Mouse (Mus musculus): Measurements from ENCODE around the gene Tm6sf2. TPM values are rescaled to one million over a fixed set of nuclear protein-coding genes. Genes with fewer than 3 reads are reported as not detected.

Tm6sf2 gene
- 1.3 and 2.1 TPM in 2 replicates for polyA plus RNA-seq (2014; fragmentation: Nextera tagmentation; extraction: Ambion mirVana)

- no peaks in the 10 kb centered on the region for H3K4me1 ChIP-seq (ENCODE audit: control insufficient read depth, insufficient read depth, low read length)
- H3K36me3 ChIP-seq (ENCODE audit: control insufficient read depth, insufficient read depth, low read length), result peaks cover 35% of the 10 kb centered on the region
- no peak within 1 kb of the TSS for H3K9ac ChIP-seq (replicated peaks; ENCODE audit: low read depth, low read length)
- no peak within 1 kb of the TSS for H3K4me3 ChIP-seq (ENCODE audit: low read depth, low read length)
- 11% methylated on average over 24 of the region's 27 CpGs for WGBS
- H3K4me2 ChIP-seq (ENCODE audit: low read depth, low read length), result no peak within 1 kb of the TSS
- ATAC-seq (ENCODE audit: low read depth), result peak; percentile 52; the same call in 1 of the 2 replicates
- no peaks in the 10 kb centered on the region for H3K27me3 ChIP-seq (ENCODE audit: control insufficient read depth, insufficient read depth, low read length)
- no peaks in the 10 kb centered on the region for H3K9me3 ChIP-seq (ENCODE audit: control insufficient read depth, low read length)
- no peak within 1 kb of the TSS for H3K27ac ChIP-seq (ENCODE audit: low read depth, low read length)
Measured at GRCm38 (mm10) chr8:70072441-70073069, at the start of gene Tm6sf2. Gene Tm6sf2 (plus strand): TSS chr8:70072924.

- Histone ChIP-seq H3K36me3 (ENCODE audit: control insufficient read depth, insufficient read depth, low read length) (peaks cover 93% of the 10 kb centered on the region), H3K27ac (ENCODE audit: low read depth, low read length) (no peak overlapping the region), H3K27me3 (ENCODE audit: control insufficient read depth, insufficient read depth, low read length) (no peaks in the 10 kb centered on the region), H3K4me3 (ENCODE audit: low read depth, low read length) (no peak overlapping the region), H3K4me2 (ENCODE audit: low read depth, low read length) (no peak overlapping the region), H3K9me3 (ENCODE audit: control insufficient read depth, low read length) (no peaks in the 10 kb centered on the region), H3K9ac (replicated peaks; ENCODE audit: low read depth, low read length) (no peak overlapping the region), H3K4me1 (ENCODE audit: control insufficient read depth, insufficient read depth, low read length) (no peaks in the 10 kb centered on the region)
- 75% methylated on average over 8 of the region's 8 CpGs for WGBS
- ATAC-seq (ENCODE audit: low read depth), result no peak
Measured at GRCm38 (mm10) chr8:70023596-70023995, 49.1 kb upstream of the Tm6sf2 start.

GRCm38 (mm10) chr8:70026151-70026550 is 46.6 kb upstream of the Tm6sf2 start:
- Histone ChIP-seq H3K4me3 (ENCODE audit: low read depth, low read length) (no peak overlapping the region), H3K36me3 (ENCODE audit: control insufficient read depth, insufficient read depth, low read length) (peaks cover 93% of the 10 kb centered on the region), H3K27me3 (ENCODE audit: control insufficient read depth, insufficient read depth, low read length) (no peaks in the 10 kb centered on the region), H3K4me1 (ENCODE audit: control insufficient read depth, insufficient read depth, low read length) (no peaks in the 10 kb centered on the region), H3K9me3 (ENCODE audit: control insufficient read depth, low read length) (no peaks in the 10 kb centered on the region), H3K9ac (replicated peaks; ENCODE audit: low read depth, low read length) (no peak overlapping the region), H3K27ac (ENCODE audit: low read depth, low read length) (no peak overlapping the region), H3K4me2 (ENCODE audit: low read depth, low read length) (no peak overlapping the region)
- ATAC-seq (ENCODE audit: low read depth), result no peak
- WGBS, result 100% methylated on average over 2 of the region's 2 CpGs

- Histone ChIP-seq H3K4me2 (ENCODE audit: low read depth, low read length) (no peak overlapping the region), H3K9me3 (ENCODE audit: control insufficient read depth, low read length) (no peaks in the 10 kb centered on the region), H3K4me3 (ENCODE audit: low read depth, low read length) (no peak overlapping the region), H3K36me3 (ENCODE audit: control insufficient read depth, insufficient read depth, low read length) (peaks cover 58% of the 10 kb centered on the region), H3K27me3 (ENCODE audit: control insufficient read depth, insufficient read depth, low read length) (no peaks in the 10 kb centered on the region), H3K9ac (replicated peaks; ENCODE audit: low read depth, low read length) (no peak overlapping the region), H3K4me1 (ENCODE audit: control insufficient read depth, insufficient read depth, low read length) (no peaks in the 10 kb centered on the region), H3K27ac (ENCODE audit: low read depth, low read length) (no peak overlapping the region)
- 97% methylated on average over 1 of the region's 1 CpGs for WGBS
- ATAC-seq (ENCODE audit: low read depth), result no peak
Measured at GRCm38 (mm10) chr8:70030255-70030654, 42.5 kb upstream of the Tm6sf2 start.

- Histone ChIP-seq H3K36me3 (ENCODE audit: control insufficient read depth, insufficient read depth, low read length) (no peaks in the 10 kb centered on the region), H3K9ac (replicated peaks; ENCODE audit: low read depth, low read length) (no peak overlapping the region), H3K4me2 (ENCODE audit: low read depth, low read length) (no peak overlapping the region), H3K4me3 (ENCODE audit: low read depth, low read length) (no peak overlapping the region), H3K4me1 (ENCODE audit: control insufficient read depth, insufficient read depth, low read length) (peaks cover 13% of the 10 kb centered on the region), H3K9me3 (ENCODE audit: control insufficient read depth, low read length) (no peaks in the 10 kb centered on the region), H3K27ac (ENCODE audit: low read depth, low read length) (no peak overlapping the region), H3K27me3 (ENCODE audit: control insufficient read depth, insufficient read depth, low read length) (no peaks in the 10 kb centered on the region; the same call in 1 of the 2 replicates)
- WGBS, result 83% methylated on average over 1 of the region's 1 CpGs
- ATAC-seq (ENCODE audit: low read depth), result no peak
Measured at GRCm38 (mm10) chr8:70037994-70038393, 34.7 kb upstream of the Tm6sf2 start.

GRCm38 (mm10) chr8:70041885-70042546 is 30.7 kb upstream of the Tm6sf2 start:
- Histone ChIP-seq H3K36me3 (ENCODE audit: control insufficient read depth, insufficient read depth, low read length) (no peaks in the 10 kb centered on the region), H3K4me1 (ENCODE audit: control insufficient read depth, insufficient read depth, low read length) (peaks cover 20% of the 10 kb centered on the region), H3K9me3 (ENCODE audit: control insufficient read depth, low read length) (no peaks in the 10 kb centered on the region), H3K4me3 (ENCODE audit: low read depth, low read length) (peak overlapping the region; percentile 99), H3K27me3 (ENCODE audit: control insufficient read depth, insufficient read depth, low read length) (no peaks in the 10 kb centered on the region; the same call in 1 of the 2 replicates), H3K4me2 (ENCODE audit: low read depth, low read length) (peak overlapping the region; percentile 95), H3K27ac (ENCODE audit: low read depth, low read length) (peak overlapping the region; percentile 87), H3K9ac (replicated peaks; ENCODE audit: low read depth, low read length) (peak overlapping the region; percentile 93)
- 2% methylated on average over 47 of the region's 47 CpGs for WGBS
- ATAC-seq (ENCODE audit: low read depth), result no peak; the same call in 1 of the 2 replicates

GRCm38 (mm10) chr8:70042583-70043455 is 29.9 kb upstream of the Tm6sf2 start, which contains the start of the genes Mau2 and Sugp1:
Gene Mau2 (minus strand): TSS chr8:70042734.
Gene Sugp1 (plus strand): TSS chr8:70042813.
- Histone ChIP-seq H3K27me3 (ENCODE audit: control insufficient read depth, insufficient read depth, low read length) (no peaks in the 10 kb centered on the region; the same call in 1 of the 2 replicates), H3K36me3 (ENCODE audit: control insufficient read depth, insufficient read depth, low read length) (no peaks in the 10 kb centered on the region), H3K9me3 (ENCODE audit: control insufficient read depth, low read length) (no peaks in the 10 kb centered on the region), H3K27ac (ENCODE audit: low read depth, low read length) (peak within 1 kb of the TSS; percentile 87), H3K9ac (replicated peaks; ENCODE audit: low read depth, low read length) (peak within 1 kb of the TSS; percentile 93), H3K4me3 (ENCODE audit: low read depth, low read length) (peak within 1 kb of the TSS; percentile 99), H3K4me1 (ENCODE audit: control insufficient read depth, insufficient read depth, low read length) (peaks cover 20% of the 10 kb centered on the region), H3K4me2 (ENCODE audit: low read depth, low read length) (peak within 1 kb of the TSS; percentile 96)
- WGBS, result under 1% methylated on average over 64 of the region's 65 CpGs
- peak; percentile 98 for ATAC-seq (ENCODE audit: low read depth)

GRCm38 (mm10) chr8:70043996-70044395 is 28.7 kb upstream of the Tm6sf2 start:
- peak overlapping the region; percentile 99 for H3K4me3 ChIP-seq (ENCODE audit: low read depth, low read length)
- H3K4me2 ChIP-seq (ENCODE audit: low read depth, low read length), result peak overlapping the region; percentile 96
- 92% methylated on average over 5 of the region's 5 CpGs for WGBS
- no peak overlapping the region for H3K27ac ChIP-seq (ENCODE audit: low read depth, low read length)
- H3K9me3 ChIP-seq (ENCODE audit: control insufficient read depth, low read length), result no peaks in the 10 kb centered on the region
- H3K36me3 ChIP-seq (ENCODE audit: control insufficient read depth, insufficient read depth, low read length), result peaks cover 5% of the 10 kb centered on the region; the same call in 1 of the 2 replicates
- H3K27me3 ChIP-seq (ENCODE audit: control insufficient read depth, insufficient read depth, low read length), result no peaks in the 10 kb centered on the region; the same call in 1 of the 2 replicates
- no peak overlapping the region; the same call in 1 of the 2 replicates for H3K9ac ChIP-seq (replicated peaks; ENCODE audit: low read depth, low read length)
- no peak for ATAC-seq (ENCODE audit: low read depth)
- peaks cover 20% of the 10 kb centered on the region for H3K4me1 ChIP-seq (ENCODE audit: control insufficient read depth, insufficient read depth, low read length)

Measured in neural tube, embryonic 14.5 days (tissue).